Mouse (Mus musculus) liver, embryonic 12.5 days (tissue): Measurements from ENCODE around the gene Sft2d1. TPM values are rescaled to one million over a fixed set of nuclear protein-coding genes. Genes with fewer than 3 reads are reported as not detected.
"Not testable (repeated sequence)": the region's sequence is repeated elsewhere in the genome, so short reads cannot be mapped to it uniquely, and the experiment has no call there.

ENCODE experiments used
- ATAC-seq: fragments of 200-750 bp; cut with Nextera tagmentation; 2 replicates; pipeline ENCODE4 v1.8.0; 2017; ENCODE audit warnings: moderate number of reproducible peaks, mild to moderate bottlenecking, moderate library complexity
- H3K27ac ChIP-seq: fragments of 300-500 bp; sonication (generic); 2 replicates; pipeline ENCODE4 v1.5.1; 2016; ENCODE audit warnings: mild to moderate bottlenecking
- H3K27me3 ChIP-seq: fragments of 300-500 bp; sonication (generic); replicated peaks from 2 replicates; pipeline ENCODE4 v1.6.1; 2016; ENCODE audit warnings: mild to moderate bottlenecking, moderate library complexity
- H3K36me3 ChIP-seq: fragments of 300-500 bp; sonication (generic); 2 replicates; pipeline ENCODE4 v1.6.1; 2016; ENCODE audit warnings: mild to moderate bottlenecking, moderate library complexity
- H3K4me1 ChIP-seq: fragments of 300-500 bp; sonication (generic); 2 replicates; pipeline ENCODE4 v1.6.1; 2016
- H3K4me2 ChIP-seq: fragments of 300-500 bp; sonication (generic); 2 replicates; pipeline ENCODE4 v1.6.1; 2016; ENCODE audit warnings: mild to moderate bottlenecking, moderate library complexity
- H3K4me3 ChIP-seq: fragments of 300-500 bp; sonication (generic); 2 replicates; pipeline ENCODE4 v1.5.1; 2016; ENCODE audit warnings: mild to moderate bottlenecking, moderate library complexity
- H3K9ac ChIP-seq: fragments of 300-500 bp; sonication (generic); 2 replicates; pipeline ENCODE4 v1.6.1; 2016; ENCODE audit warnings: mild to moderate bottlenecking, moderate library complexity
- H3K9me3 ChIP-seq: fragments of 300-500 bp; sonication (generic); replicated peaks from 2 replicates; pipeline ENCODE4 v1.6.1; 2016; ENCODE audit warnings: mild to moderate bottlenecking, moderate library complexity
- WGBS: fragments of 180-500 bp; shearing (Covaris S2); methylation state at CpG from one replicate; pipeline ENCODE4 v1.1.7; 2016; ENCODE audit not compliant: insufficient replicate concordance; 5-methylcytosine and 5-hydroxymethylcytosine counted together
- polyA plus RNA-seq: library from polyadenylated mRNA; unstranded; fragments of >200 nt; fragmentation: Nextera tagmentation; extraction: Ambion mirVana; gene quantifications from 2 replicates; pipeline ENCODE4 v1.2.1, GENCODE M21; 2016

The Sft2d1 gene
- polyA plus RNA-seq: 64.0 and 64.8 TPM in 2 replicates

- peak within 1 kb of the TSS; percentile 71 for H3K27ac ChIP-seq
- H3K4me1 ChIP-seq: peaks cover 25% of the 10 kb centered on the region
- H3K4me3 ChIP-seq: peak within 1 kb of the TSS; percentile 95
- 2% methylated on average over 47 of the region's 54 CpGs for WGBS
- H3K27me3 ChIP-seq: no peaks in the 10 kb centered on the region; the same call in 1 of the 2 replicates
- H3K4me2 ChIP-seq: peak within 1 kb of the TSS; percentile 76
- no peaks in the 10 kb centered on the region for H3K9me3 ChIP-seq
- no peaks in the 10 kb centered on the region for H3K36me3 ChIP-seq
- H3K9ac ChIP-seq: peak within 1 kb of the TSS; percentile 88
- ATAC-seq: peak; percentile 97
These were observed at the start of gene Sft2d1 for GRCm38 (mm10) chr17:8310838-8311614. TSS of gene Sft2d1 (plus strand) at chr17:8311102.

GRCm38 (mm10) chr17:8264638-8265037 lies 46.3 kb upstream of the Sft2d1 start:
- not testable (repeated sequence) for H3K9ac ChIP-seq, H3K4me2 ChIP-seq, H3K9me3 ChIP-seq, H3K36me3 ChIP-seq, H3K4me1 ChIP-seq, H3K4me3 ChIP-seq, H3K27ac ChIP-seq, ATAC-seq
- 13% methylated on average over 7 of the region's 7 CpGs for WGBS
- peaks cover 25% of the 10 kb centered on the region for H3K27me3 ChIP-seq

- Histone ChIP-seq H3K4me3 (no peak overlapping the region), H3K27ac (no peak overlapping the region), H3K4me1 (peaks cover 13% of the 10 kb centered on the region; the same call in 1 of the 2 replicates), H3K36me3 (no peaks in the 10 kb centered on the region), H3K27me3 (0 out of 2 replicates have a peak, but pooled peaks cover 30% of the 10 kb centered on the region), H3K9me3 (no peaks in the 10 kb centered on the region), H3K4me2 (no peak overlapping the region), H3K9ac (no peak overlapping the region)
- no peak for ATAC-seq
- WGBS: 23% methylated on average over 6 of the region's 6 CpGs
These were observed 38.7 kb upstream of the Sft2d1 start for GRCm38 (mm10) chr17:8272054-8272749.

GRCm38 (mm10) chr17:8272951-8273350 lies 38.0 kb upstream of the Sft2d1 start:
- 0 out of 2 replicates have a peak, but pooled peaks have one; percentile 42 for ATAC-seq
- H3K27ac ChIP-seq: no peak overlapping the region
- no peaks in the 10 kb centered on the region for H3K36me3 ChIP-seq
- no peak overlapping the region for H3K4me2 ChIP-seq
- no peak overlapping the region for H3K4me3 ChIP-seq
- WGBS: 47% methylated on average over 6 of the region's 6 CpGs
- H3K27me3 ChIP-seq: 0 out of 2 replicates have a peak, but pooled peaks cover 25% of the 10 kb centered on the region
- H3K9ac ChIP-seq: no peak overlapping the region
- peaks cover 13% of the 10 kb centered on the region; the same call in 1 of the 2 replicates for H3K4me1 ChIP-seq
- no peaks in the 10 kb centered on the region for H3K9me3 ChIP-seq

- peak; percentile 38; the same call in 1 of the 2 replicates for ATAC-seq
- WGBS: 43% methylated on average over 4 of the region's 4 CpGs
- Histone ChIP-seq H3K27ac (no peak overlapping the region), H3K9ac (no peak overlapping the region), H3K9me3 (no peaks in the 10 kb centered on the region), H3K4me3 (no peak overlapping the region), H3K36me3 (no peaks in the 10 kb centered on the region), H3K4me2 (no peak overlapping the region), H3K4me1 (peaks cover 13% of the 10 kb centered on the region; the same call in 1 of the 2 replicates), H3K27me3 (0 out of 2 replicates have a peak, but pooled peaks cover 17% of the 10 kb centered on the region)
These were observed 34.8 kb upstream of the Sft2d1 start for GRCm38 (mm10) chr17:8276071-8276470.

- Histone ChIP-seq H3K4me1 (peaks cover 9% of the 10 kb centered on the region; the same call in 1 of the 2 replicates), H3K9ac (no peak overlapping the region), H3K4me3 (no peak overlapping the region), H3K4me2 (no peak overlapping the region), H3K27me3 (0 out of 2 replicates have a peak, but pooled peaks cover 13% of the 10 kb centered on the region), H3K36me3 (no peaks in the 10 kb centered on the region), H3K27ac (no peak overlapping the region), H3K9me3 (no peaks in the 10 kb centered on the region)
- 56% methylated on average over 7 of the region's 7 CpGs for WGBS
- ATAC-seq: no peak
These were observed 34.2 kb upstream of the Sft2d1 start for GRCm38 (mm10) chr17:8276680-8277079.

GRCm38 (mm10) chr17:8277266-8277665 lies 33.6 kb upstream of the Sft2d1 start:
- Histone ChIP-seq H3K27ac (no peak overlapping the region), H3K4me3 (no peak overlapping the region)

GRCm38 (mm10) chr17:8278356-8278755 lies 32.5 kb upstream of the Sft2d1 start:
- H3K27ac ChIP-seq: no peak overlapping the region

More at GRCm38 (mm10) chr17:8277266-8277665, 33.6 kb upstream of the Sft2d1 start:
- no peak for ATAC-seq
- no peaks in the 10 kb centered on the region for H3K9me3 ChIP-seq
- no peak overlapping the region for H3K9ac ChIP-seq
- H3K4me1 ChIP-seq: peaks cover 8% of the 10 kb centered on the region; the same call in 1 of the 2 replicates
- H3K27me3 ChIP-seq: 0 out of 2 replicates have a peak, but pooled peaks cover 10% of the 10 kb centered on the region
- 83% methylated on average over 3 of the region's 3 CpGs for WGBS
- no peak overlapping the region for H3K4me2 ChIP-seq
- H3K36me3 ChIP-seq: no peaks in the 10 kb centered on the region

GRCm38 (mm10) chr17:8282821-8283525 lies 27.9 kb upstream of the Sft2d1 start, which contains the start of gene Mpc1:
TSS of gene Mpc1 (plus strand) at chr17:8282904.
- WGBS: 1% methylated on average over 35 of the region's 35 CpGs
- H3K27me3 ChIP-seq: no peaks in the 10 kb centered on the region
- peak within 1 kb of the TSS; percentile 88 for H3K9ac ChIP-seq
- peaks cover 3% of the 10 kb centered on the region; the same call in 1 of the 2 replicates for H3K36me3 ChIP-seq
- peak within 1 kb of the TSS; percentile 85 for H3K4me2 ChIP-seq
- H3K9me3 ChIP-seq: no peaks in the 10 kb centered on the region
- H3K4me1 ChIP-seq: peaks cover 31% of the 10 kb centered on the region
- H3K27ac ChIP-seq: peak within 1 kb of the TSS; percentile 89
- H3K4me3 ChIP-seq: peak within 1 kb of the TSS; percentile 91
- peak; percentile 66 for ATAC-seq

More at GRCm38 (mm10) chr17:8278356-8278755, 32.5 kb upstream of the Sft2d1 start:
- Histone ChIP-seq H3K27me3 (0 out of 2 replicates have a peak, but pooled peaks cover 10% of the 10 kb centered on the region), H3K9me3 (no peaks in the 10 kb centered on the region), H3K36me3 (no peaks in the 10 kb centered on the region), H3K9ac (no peak overlapping the region), H3K4me3 (no peak overlapping the region), H3K4me2 (no peak overlapping the region), H3K4me1 (peaks cover 15% of the 10 kb centered on the region)
- 63% methylated on average over 3 of the region's 3 CpGs for WGBS
- no peak for ATAC-seq

GRCm38 (mm10) chr17:8283526-8284253 lies 27.2 kb upstream of the Sft2d1 start:
- Histone ChIP-seq H3K4me2 (peak overlapping the region; percentile 85), H3K9ac (peak overlapping the region; percentile 88), H3K36me3 (peaks cover 3% of the 10 kb centered on the region; the same call in 1 of the 2 replicates), H3K4me3 (peak overlapping the region; percentile 91), H3K4me1 (peaks cover 31% of the 10 kb centered on the region), H3K27me3 (no peaks in the 10 kb centered on the region), H3K9me3 (no peaks in the 10 kb centered on the region), H3K27ac (peak overlapping the region; percentile 89)
- WGBS: under 1% methylated on average over 77 of the region's 77 CpGs
- ATAC-seq: peak; percentile 94

- Histone ChIP-seq H3K4me2 (peak overlapping the region; percentile 85), H3K4me3 (peak overlapping the region; percentile 91), H3K9me3 (no peaks in the 10 kb centered on the region), H3K27me3 (no peaks in the 10 kb centered on the region), H3K27ac (peak overlapping the region; percentile 89), H3K4me1 (peaks cover 31% of the 10 kb centered on the region), H3K9ac (peak overlapping the region; percentile 88), H3K36me3 (peaks cover 7% of the 10 kb centered on the region; the same call in 1 of the 2 replicates)
- under 1% methylated on average over 32 of the region's 32 CpGs for WGBS
- ATAC-seq: peak; percentile 40
These were observed 26.6 kb upstream of the Sft2d1 start for GRCm38 (mm10) chr17:8284254-8284661.
